In the genomic region with DNA sequence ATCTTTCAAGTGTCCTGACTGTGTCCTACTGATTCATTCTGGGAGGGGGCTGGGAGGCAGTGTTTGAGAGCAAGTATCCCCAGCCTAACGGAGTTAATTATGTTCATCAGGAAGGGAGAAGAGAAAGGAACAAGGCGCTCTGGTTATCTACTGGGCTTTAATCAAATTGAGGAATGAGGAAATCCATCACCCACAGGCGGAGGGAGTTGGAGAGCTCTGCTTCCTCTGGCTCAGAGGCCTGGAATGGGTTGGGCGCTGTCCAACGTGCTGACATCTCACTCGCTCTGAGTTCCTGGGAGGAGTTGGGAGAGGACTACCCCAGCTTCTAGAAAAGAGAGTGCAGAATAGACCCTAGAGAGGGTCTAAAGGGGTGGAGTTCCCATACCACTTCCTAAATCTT, we compare ENCODE assay signal across 10 mouse cellular contexts. TPM values are rescaled to one million over a fixed set of nuclear protein-coding genes. Genes with fewer than 3 reads are reported as not detected.
DNase-seq lines count a peak whose midpoint lies in the region; ATAC-seq and TF ChIP-seq lines count a peak whose summit lies in the region.
"Had no signal": no experiment of that assay in that cellular context is flagged by ENCODE, and none has a peak within 500 bp of the region (broad histone marks: within the 10 kb centered on the region; RNA-seq: fewer than 3 reads in every experiment).

No protein-coding gene starts in this region.

- H3K4me1 ChIP-seq in heart, postnatal 0 days (ENCODE audit: control insufficient read depth, insufficient read depth), result no peaks in the 10 kb centered on the region
- H3K4me1 ChIP-seq in forebrain, embryonic 15.5 days, result peaks cover 12% of the 10 kb centered on the region; the same call in 1 of the 2 replicates
- H3K4me1 ChIP-seq: stomach, embryonic 15.5 days had no signal

- TF ChIP-seq EP300 in heart, postnatal 0 days (IDR thresholded peaks at IDR 0.05; ENCODE audit: low read depth), result no peak

- no peak overlapping the region for H3K4me2 ChIP-seq in heart, postnatal 0 days (ENCODE audit: low read depth, low read length)
- no peak overlapping the region for H3K4me2 ChIP-seq in forebrain, embryonic 15.5 days (replicated peaks)
- H3K4me2 ChIP-seq: stomach, embryonic 15.5 days had no signal

- no peak overlapping the region for H3K9ac ChIP-seq in heart, postnatal 0 days (replicated peaks; ENCODE audit: low read depth, low read length)
- H3K9ac ChIP-seq in forebrain, embryonic 15.5 days (replicated peaks), result no peak overlapping the region
- H3K9ac ChIP-seq: stomach, embryonic 15.5 days had no signal

- H3K27me3 ChIP-seq in heart, postnatal 0 days (ENCODE audit: control insufficient read depth, insufficient read depth, low read length), result peaks cover 3% of the 10 kb centered on the region; the same call in 1 of the 2 replicates
- no peaks in the 10 kb centered on the region for H3K27me3 ChIP-seq in forebrain, embryonic 15.5 days
- H3K27me3 ChIP-seq: stomach, embryonic 15.5 days had no signal

- H3K9me3 ChIP-seq in heart, postnatal 0 days (replicated peaks; ENCODE audit: control insufficient read depth, low read length), result no peaks in the 10 kb centered on the region
- no peaks in the 10 kb centered on the region for H3K9me3 ChIP-seq in forebrain, embryonic 15.5 days
- H3K9me3 ChIP-seq: stomach, embryonic 15.5 days had no signal

- DNase-seq in gastrocnemius, adult 18-20 months (ENCODE audit: low spot score), result peak; percentile 70
- no peak for DNase-seq in gastrocnemius, postnatal 25 days
- DNase-seq in urinary bladder, postnatal 25 days (ENCODE audit: low spot score), result peak; percentile 66
- DNase-seq in urinary bladder, postnatal 10 days (ENCODE audit: low spot score), result no peak
- DNase-seq in heart, postnatal 0 days (ENCODE audit: low spot score), result peak; percentile 55
- peak; percentile 65 for DNase-seq in lung, postnatal 36 days
- no peak for DNase-seq in layer of hippocampus, adult 18-20 months (ENCODE audit: low spot score in 2 of 2)

- no peak overlapping the region for H3K4me3 ChIP-seq in heart, postnatal 0 days (ENCODE audit: low read depth, low read length)
- no peak overlapping the region for H3K4me3 ChIP-seq in forebrain, embryonic 15.5 days
- H3K4me3 ChIP-seq: erythroblast, embryonic 14.5 days; stomach, embryonic 15.5 days had no signal

- no peaks in the 10 kb centered on the region for H3K36me3 ChIP-seq in heart, postnatal 0 days (replicated peaks; ENCODE audit: control insufficient read depth, insufficient read depth, low read length)
- no peaks in the 10 kb centered on the region for H3K36me3 ChIP-seq in forebrain, embryonic 15.5 days
- H3K36me3 ChIP-seq: stomach, embryonic 15.5 days had no signal

- peak; percentile 17; the same call in 1 of the 2 replicates for TF ChIP-seq CTCF in heart, postnatal 0 days (IDR thresholded peaks at IDR 0.05; ENCODE audit: low read depth)

- peak; percentile 39; the same call in 1 of the 2 replicates for ATAC-seq in heart, postnatal 0 days (ENCODE audit: insufficient read depth, low read depth)
- no peak for ATAC-seq in forebrain, embryonic 15.5 days (replicated peaks)

- under 1% methylated on average over 6 of the region's 6 CpGs for WGBS in heart, postnatal 0 days
- WGBS in forebrain, embryonic 15.5 days, result 8% methylated on average over 6 of the region's 6 CpGs

- no peak overlapping the region for H3K27ac ChIP-seq in heart, postnatal 0 days (ENCODE audit: low read depth)
- H3K27ac ChIP-seq in forebrain, embryonic 15.5 days (replicated peaks), result no peak overlapping the region
- H3K27ac ChIP-seq: stomach, embryonic 15.5 days had no signal

RNA-seq across cellular contexts. Expression of gene Tpbgl, which starts 21.7 kb away (rescaled TPM):
- total RNA-seq in gastrocnemius, adult 18-20 months (2021), result 10 to 100 TPM; 42.6 to 56.8 TPM
- total RNA-seq in gastrocnemius, postnatal 25 days (2021), result 10 to 100 TPM; 42.5 to 46.1 TPM
- 5.2 and 6.4 TPM in 2 replicates for total RNA-seq in heart, postnatal 0 days (2014; rRNA removed; ENCODE audit: low replicate concordance)
- 0.98 and 1.2 TPM in 2 replicates for polyA plus RNA-seq in heart, postnatal 0 days (2015; fragmentation: Nextera tagmentation; extraction: Ambion mirVana)
- 1 to 10 TPM; 5.5 to 6.3 TPM for total RNA-seq in layer of hippocampus, adult 18-20 months (2021)
- 0.49 and 0.50 TPM in 2 replicates for polyA plus RNA-seq in forebrain, embryonic 15.5 days (2015; fragmentation: Nextera tagmentation; extraction: Ambion mirVana)

Comparison
In these comparisons a context has a peak if more than half of its experiments do, and no peak if none do; other contexts are left out.
1. DNase-seq: peak in gastrocnemius, adult 18-20 months (single experiment), urinary bladder, postnatal 25 days (single experiment), heart, postnatal 0 days (single experiment) and lung, postnatal 36 days (single experiment); none in gastrocnemius, postnatal 25 days (single experiment), urinary bladder, postnatal 10 days (single experiment) and layer of hippocampus, adult 18-20 months (0 of 2).